Mouse (Mus musculus) heart, postnatal 0 days (tissue): ENCODE measurements around the gene Slc25a39. TPM values are rescaled to one million over a fixed set of nuclear protein-coding genes. Genes with fewer than 3 reads are reported as not detected.
A peak's percentile ranks its signal among the peaks of the same experiment; 100 is the strongest.

Experiments used
- ATAC-seq: fragments of 200-750 bp; cut with Nextera tagmentation; 2 replicates; pipeline ENCODE4 v1.8.0; 2017; ENCODE audit warnings: low read depth, moderate number of reproducible peaks, moderate library complexity; ENCODE audit not compliant: insufficient read depth
- DNase-seq: peaks from one replicate; pipeline ENCODE4 v3.0.0-alpha.2; 2016; ENCODE audit warnings: low spot score
- H3K27ac ChIP-seq: fragments of 300-500 bp; sonication (generic); 2 replicates; pipeline ENCODE4 v1.5.1; 2014; ENCODE audit warnings: low read depth, mild to moderate bottlenecking
- H3K27me3 ChIP-seq: fragments of 300-500 bp; sonication (generic); 2 replicates; pipeline ENCODE4 v1.6.1; 2014; ENCODE audit warnings: low read length, mixed read lengths; ENCODE audit not compliant: control insufficient read depth, insufficient read depth
- H3K36me3 ChIP-seq: fragments of 300-500 bp; sonication (generic); replicated peaks from 2 replicates; pipeline ENCODE4 v1.6.1; 2014; ENCODE audit warnings: low read length, mixed read lengths; ENCODE audit not compliant: control insufficient read depth, insufficient read depth
- H3K4me1 ChIP-seq: fragments of 300-500 bp; sonication (generic); 2 replicates; pipeline ENCODE4 v1.6.1; 2014; ENCODE audit warnings: antibody characterized with exemption; ENCODE audit not compliant: control insufficient read depth, insufficient read depth
- H3K4me2 ChIP-seq: fragments of 300-500 bp; sonication (generic); 2 replicates; pipeline ENCODE4 v1.6.1; 2014; ENCODE audit warnings: low read depth, mild to moderate bottlenecking, low read length, moderate library complexity
- H3K4me3 ChIP-seq: fragments of 300-500 bp; sonication (generic); 2 replicates; pipeline ENCODE4 v1.5.1; 2014; ENCODE audit warnings: low read depth, low read length
- H3K9ac ChIP-seq: fragments of 300-500 bp; sonication (generic); replicated peaks from 2 replicates; pipeline ENCODE4 v1.6.1; 2014; ENCODE audit warnings: low read depth, low read length, mixed read lengths
- H3K9me3 ChIP-seq: fragments of 300-500 bp; sonication (generic); replicated peaks from 2 replicates; pipeline ENCODE4 v1.6.1; 2016; ENCODE audit warnings: low read length; ENCODE audit not compliant: control insufficient read depth
- CTCF ChIP-seq: IDR thresholded peaks from 2 replicates; pipeline ENCODE4 v1.5.1; 2016; ENCODE audit warnings: antibody characterized with exemption, control low read depth, low read depth
- EP300 ChIP-seq: IDR thresholded peaks from 2 replicates; pipeline ENCODE4 v1.6.1; 2016; ENCODE audit warnings: antibody characterized with exemption, low read depth
- WGBS: fragments of 180-500 bp; shearing (Covaris S2); extraction: QIAGEN DNeasy Blood & Tissue Kit; methylation state at CpG from one replicate; pipeline ENCODE4 v1.1.7; 2014; 5-methylcytosine and 5-hydroxymethylcytosine counted together
- polyA plus RNA-seq: library from polyadenylated mRNA; unstranded; fragments of >200 nt; fragmentation: Nextera tagmentation; extraction: Ambion mirVana; gene quantifications from 2 replicates; pipeline ENCODE4 v1.2.1, GENCODE M21; 2015
- total RNA-seq: library from RNA; depleted of rRNA; stranded (reverse); fragments of >200 nt; gene quantifications from 2 replicates; pipeline ENCODE4 v1.2.3, GENCODE M21; 2014; ENCODE audit warnings: low replicate concordance

Gene Slc25a39
- total and polyA plus RNA-seq, 2 experiments from 2014 or later = 267 to 281 TPM

DNA sequence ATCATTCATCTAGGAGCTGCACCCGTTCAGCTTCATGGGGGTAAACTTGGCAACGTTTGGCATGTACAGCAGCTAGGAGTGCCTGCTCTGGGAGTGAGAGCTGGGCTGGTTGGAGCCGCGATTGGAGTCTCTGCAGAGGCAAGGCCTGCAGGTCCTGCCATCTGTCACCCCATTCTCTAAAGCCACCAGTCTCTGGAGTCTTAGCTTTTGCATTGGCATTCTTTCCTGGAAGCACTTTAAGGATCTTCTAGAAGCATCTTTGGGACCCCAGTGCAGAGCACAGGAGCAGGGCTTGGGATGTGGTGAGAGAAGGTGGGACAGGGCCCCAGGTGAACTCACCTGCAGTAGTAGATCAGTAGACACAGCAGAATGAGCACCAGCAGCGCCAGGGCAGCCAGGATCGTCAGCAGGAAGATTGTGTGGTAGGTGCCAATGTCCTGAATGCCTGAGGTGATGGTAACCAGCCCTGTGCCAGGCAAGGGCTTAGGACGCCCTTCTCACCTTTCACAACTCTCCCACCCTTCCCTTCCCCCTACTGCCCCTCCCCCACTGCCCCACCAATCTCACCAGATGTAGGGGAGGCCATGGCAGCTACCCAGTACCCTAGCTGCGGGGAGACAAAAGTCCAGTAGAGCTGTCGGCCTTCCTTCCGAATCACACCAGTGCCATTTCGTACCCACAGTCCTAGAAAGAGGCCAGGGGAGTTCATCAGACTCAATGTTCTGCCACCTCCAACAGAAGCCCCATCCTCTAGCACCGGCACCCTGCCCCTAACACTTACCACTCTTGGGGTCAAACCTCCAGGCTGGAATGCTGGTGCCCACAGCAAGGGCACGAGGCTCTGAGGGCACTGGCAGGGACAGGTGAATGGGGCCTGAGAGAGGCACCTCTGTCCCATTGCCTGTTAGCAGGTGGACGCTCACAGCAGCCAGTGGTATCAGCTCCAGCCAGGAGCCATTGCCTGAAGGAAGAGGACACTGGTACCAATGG is 31.6 kb upstream of the Slc25a39 start:
- no peaks in the 10 kb centered on the region for H3K9me3 ChIP-seq
- ATAC-seq = no peak
- H3K9ac ChIP-seq = no peak overlapping the region
- TF ChIP-seq CTCF (no peak), EP300 (no peak)
- peaks cover 13% of the 10 kb centered on the region for H3K4me1 ChIP-seq
- peaks cover 41% of the 10 kb centered on the region for H3K36me3 ChIP-seq
- 85% methylated on average over 14 of the region's 14 CpGs for WGBS
- H3K27me3 ChIP-seq = no peaks in the 10 kb centered on the region
- no peak overlapping the region for H3K4me3 ChIP-seq
- H3K4me2 ChIP-seq = no peak overlapping the region
- H3K27ac ChIP-seq = no peak overlapping the region
- no peak for DNase-seq

- Histone ChIP-seq H3K27ac (peak overlapping the region; percentile 60; the same call in 1 of the 2 replicates), H3K4me3 (peak overlapping the region; percentile 51), H3K9me3 (no peaks in the 10 kb centered on the region), H3K27me3 (no peaks in the 10 kb centered on the region), H3K4me2 (peak overlapping the region; percentile 90), H3K4me1 (peaks cover 5% of the 10 kb centered on the region; the same call in 1 of the 2 replicates), H3K9ac (peak overlapping the region; percentile 62), H3K36me3 (peaks cover 41% of the 10 kb centered on the region)
- peak; percentile 66 for DNase-seq
- peak; percentile 31 for ATAC-seq
- WGBS = 22% methylated on average over 70 of the region's 77 CpGs
- peak; percentile 78 for TF ChIP-seq CTCF
- TF ChIP-seq EP300 = no peak
Measured at GRCm38 (mm10) chr11:102438212-102439092, 30.7 kb upstream of the Slc25a39 start.

- Histone ChIP-seq H3K9ac (peak overlapping the region; percentile 62), H3K4me2 (peak overlapping the region; percentile 90), H3K36me3 (peaks cover 38% of the 10 kb centered on the region), H3K4me3 (peak overlapping the region; percentile 51), H3K27ac (peak overlapping the region; percentile 60), H3K4me1 (peaks cover 9% of the 10 kb centered on the region; the same call in 1 of the 2 replicates), H3K9me3 (no peaks in the 10 kb centered on the region), H3K27me3 (no peaks in the 10 kb centered on the region)
- ATAC-seq = peak; percentile 57
- peak; percentile 64 for DNase-seq
- no peak for TF ChIP-seq EP300
- peak; percentile 36 for TF ChIP-seq CTCF
- WGBS = 20% methylated on average over 79 of the region's 87 CpGs
Measured at GRCm38 (mm10) chr11:102437120-102438061, 29.6 kb upstream of the Slc25a39 start.

DNA sequence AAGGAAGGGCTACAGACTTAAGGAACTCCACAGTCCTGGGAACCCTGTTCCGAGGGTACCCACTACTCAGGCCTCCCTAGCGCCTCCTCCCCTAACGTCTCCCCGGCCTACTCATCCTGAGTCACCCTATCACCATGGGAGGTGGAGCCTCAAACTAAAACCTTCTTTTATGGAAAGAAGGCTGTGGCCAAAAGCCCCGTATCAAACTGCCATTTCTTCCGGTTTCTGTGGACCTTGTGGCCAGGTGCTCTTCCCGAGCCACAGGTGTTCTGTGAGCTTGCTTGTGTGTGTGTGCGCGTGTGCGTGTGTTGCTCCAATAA is 28.7 kb upstream of the Slc25a39 start:
- H3K27me3 ChIP-seq = no peaks in the 10 kb centered on the region
- no peak overlapping the region for H3K4me3 ChIP-seq
- TF ChIP-seq EP300 (no peak), CTCF (no peak)
- H3K9ac ChIP-seq = no peak overlapping the region
- peaks cover 38% of the 10 kb centered on the region for H3K36me3 ChIP-seq
- H3K4me2 ChIP-seq = no peak overlapping the region
- no peaks in the 10 kb centered on the region for H3K9me3 ChIP-seq
- DNase-seq (no peak), ATAC-seq (no peak)
- H3K27ac ChIP-seq = no peak overlapping the region
- WGBS = 82% methylated on average over 10 of the region's 10 CpGs
- H3K4me1 ChIP-seq = peaks cover 14% of the 10 kb centered on the region; the same call in 1 of the 2 replicates
